Mouse (Mus musculus) midbrain, embryonic 15.5 days (tissue): ENCODE measurements around the gene Pla2g4f. TPM values are rescaled to one million over a fixed set of nuclear protein-coding genes. Genes with fewer than 3 reads are reported as not detected.

Experiments
- ATAC-seq: fragments of 200-750 bp; cut with Nextera tagmentation; replicated peaks from 2 replicates; pipeline ENCODE4 v1.8.0; 2017; ENCODE audit warnings: moderate TSS enrichment
- H3K27ac ChIP-seq: fragments of 300-500 bp; sonication (generic); 2 replicates; pipeline ENCODE4 v1.5.1; 2015; ENCODE audit warnings: mild to moderate bottlenecking, inconsistent platforms
- H3K27me3 ChIP-seq: fragments of 300-500 bp; sonication (generic); replicated peaks from 2 replicates; pipeline ENCODE4 v1.6.1; 2015; ENCODE audit warnings: inconsistent platforms
- H3K36me3 ChIP-seq: fragments of 300-500 bp; sonication (generic); replicated peaks from 2 replicates; pipeline ENCODE4 v1.6.1; 2015; ENCODE audit warnings: inconsistent platforms
- H3K4me1 ChIP-seq: fragments of 300-500 bp; sonication (generic); 2 replicates; pipeline ENCODE4 v1.6.1; 2015; ENCODE audit warnings: inconsistent platforms
- H3K4me2 ChIP-seq: fragments of 300-500 bp; sonication (generic); 2 replicates; pipeline ENCODE4 v1.6.1; 2015; ENCODE audit warnings: inconsistent platforms, mild to moderate bottlenecking, moderate library complexity
- H3K4me3 ChIP-seq: fragments of 300-500 bp; sonication (generic); 2 replicates; pipeline ENCODE4 v1.5.1; 2015; ENCODE audit warnings: mild to moderate bottlenecking, inconsistent platforms
- H3K9ac ChIP-seq: fragments of 300-500 bp; sonication (generic); 2 replicates; pipeline ENCODE4 v1.6.1; 2015; ENCODE audit warnings: mild to moderate bottlenecking, inconsistent platforms
- H3K9me3 ChIP-seq: fragments of 300-500 bp; sonication (generic); 2 replicates; pipeline ENCODE4 v1.6.1; 2016; ENCODE audit warnings: inconsistent platforms
- WGBS: fragments of 180-500 bp; shearing (Covaris S2); methylation state at CpG from one replicate; pipeline ENCODE4 v1.1.7; 2015; ENCODE audit warnings: mixed read lengths; 5-methylcytosine and 5-hydroxymethylcytosine counted together
- polyA plus RNA-seq: library from polyadenylated mRNA; unstranded; fragments of >200 nt; fragmentation: Nextera tagmentation; extraction: Ambion mirVana; gene quantifications from 2 replicates; pipeline ENCODE4 v1.2.1, GENCODE M21; 2015

Gene Pla2g4f
- polyA plus RNA-seq, 1 experiment from 2014 or later = not detected

DNA sequence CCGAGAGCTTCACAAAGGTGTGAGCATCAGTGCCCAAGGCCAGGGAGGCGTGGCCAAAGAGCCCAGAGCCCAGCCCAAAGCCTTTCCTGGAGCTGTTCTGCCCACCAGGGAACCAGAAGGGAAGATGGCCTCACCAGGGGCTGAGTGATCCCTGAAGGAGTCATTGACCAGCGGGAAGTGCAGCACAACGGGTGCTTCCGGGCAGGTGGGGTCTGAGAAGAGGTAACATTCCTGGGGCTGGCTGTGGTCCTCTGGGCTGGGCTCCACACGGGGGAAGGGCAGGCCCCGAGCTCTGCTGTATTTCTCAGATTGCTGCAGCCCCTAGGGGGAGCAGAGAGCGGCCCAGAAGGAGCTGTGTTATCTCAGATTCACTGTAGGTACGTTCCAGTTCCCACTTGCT lies 45.3 kb downstream of the Pla2g4f start:
- Histone ChIP-seq H3K36me3 (no peaks in the 10 kb centered on the region), H3K27me3 (no peaks in the 10 kb centered on the region), H3K4me3 (no peak overlapping the region), H3K9ac (no peak overlapping the region), H3K4me1 (peaks cover 7% of the 10 kb centered on the region; the same call in 1 of the 2 replicates), H3K4me2 (0 out of 2 replicates have a peak overlapping the region, but pooled peaks have one; percentile 5), H3K27ac (no peak overlapping the region), H3K9me3 (no peaks in the 10 kb centered on the region)
- no peak for ATAC-seq
- WGBS = 6% methylated on average over 9 of the region's 9 CpGs

DNA sequence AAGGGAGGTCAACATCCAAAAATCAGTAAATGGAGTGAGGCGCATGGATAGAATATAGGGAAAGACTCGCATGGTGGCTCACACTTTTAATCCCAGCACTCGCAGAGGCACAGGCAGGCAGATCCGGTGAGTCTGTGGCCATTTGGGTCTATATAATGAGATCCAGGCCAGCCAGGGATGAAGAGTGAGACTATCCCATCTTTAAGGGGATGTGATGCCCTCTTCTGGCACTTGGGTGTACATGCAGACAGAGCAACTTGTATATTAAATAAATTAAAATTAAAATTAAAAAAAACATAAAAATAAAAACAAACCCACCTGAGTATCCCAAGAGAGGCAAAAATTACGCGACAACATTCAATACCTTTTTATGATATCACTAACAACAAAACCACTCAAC lies 48.4 kb downstream of the Pla2g4f start:
- H3K9ac ChIP-seq = no peak overlapping the region
- H3K36me3 ChIP-seq = no peaks in the 10 kb centered on the region
- H3K4me2 ChIP-seq = no peak overlapping the region
- H3K27ac ChIP-seq = no peak overlapping the region
- no peak overlapping the region for H3K4me3 ChIP-seq
- WGBS = 76% methylated on average over 6 of the region's 6 CpGs
- peaks cover 7% of the 10 kb centered on the region; the same call in 1 of the 2 replicates for H3K4me1 ChIP-seq
- no peaks in the 10 kb centered on the region for H3K27me3 ChIP-seq
- no peaks in the 10 kb centered on the region for H3K9me3 ChIP-seq
- no peak for ATAC-seq

DNA sequence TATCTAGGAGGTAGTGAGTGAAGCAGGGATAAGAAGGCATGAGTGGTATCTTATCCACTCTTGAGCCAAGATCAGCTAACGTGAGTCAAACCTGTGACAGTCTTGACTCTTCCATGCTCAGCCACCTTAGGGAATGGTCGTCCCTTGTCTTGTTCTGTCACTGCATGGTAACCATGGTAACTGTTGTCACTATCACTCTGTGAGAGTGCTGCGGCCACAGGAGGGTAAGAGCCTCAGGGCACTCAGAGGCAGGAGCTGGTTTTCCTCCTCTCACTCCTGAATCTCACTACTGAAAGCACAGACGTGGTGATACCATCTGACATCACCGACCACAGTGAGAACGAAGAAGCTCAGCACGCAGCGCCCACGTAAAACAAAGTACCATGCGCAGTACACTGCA lies 49.1 kb downstream of the Pla2g4f start:
- Histone ChIP-seq H3K4me1 (peaks cover 7% of the 10 kb centered on the region; the same call in 1 of the 2 replicates), H3K9me3 (no peaks in the 10 kb centered on the region), H3K27ac (no peak overlapping the region), H3K9ac (no peak overlapping the region), H3K4me2 (no peak overlapping the region), H3K4me3 (no peak overlapping the region), H3K36me3 (no peaks in the 10 kb centered on the region), H3K27me3 (no peaks in the 10 kb centered on the region)
- ATAC-seq = peak; percentile 75; the same call in 1 of the 2 replicates
- 54% methylated on average over 10 of the region's 10 CpGs for WGBS

GRCm38 (mm10) chr2:120262876-120263275 lies 51.1 kb downstream of the Pla2g4f start:
- Histone ChIP-seq H3K4me2 (no peak overlapping the region), H3K4me1 (peaks cover 7% of the 10 kb centered on the region; the same call in 1 of the 2 replicates), H3K27me3 (no peaks in the 10 kb centered on the region), H3K9ac (no peak overlapping the region), H3K27ac (no peak overlapping the region), H3K36me3 (no peaks in the 10 kb centered on the region), H3K9me3 (no peaks in the 10 kb centered on the region), H3K4me3 (no peak overlapping the region)
- ATAC-seq = no peak
- WGBS = 28% methylated on average over 1 of the region's 1 CpGs

GRCm38 (mm10) chr2:120261346-120261745 lies 52.6 kb downstream of the Pla2g4f start:
- Histone ChIP-seq H3K9ac (no peak overlapping the region), H3K27me3 (no peaks in the 10 kb centered on the region), H3K4me2 (no peak overlapping the region), H3K9me3 (no peaks in the 10 kb centered on the region), H3K4me1 (peaks cover 7% of the 10 kb centered on the region; the same call in 1 of the 2 replicates), H3K27ac (no peak overlapping the region), H3K36me3 (no peaks in the 10 kb centered on the region), H3K4me3 (no peak overlapping the region)
- WGBS = 78% methylated on average over 3 of the region's 3 CpGs
- no peak for ATAC-seq

- no peak overlapping the region for H3K9ac ChIP-seq
- no peaks in the 10 kb centered on the region for H3K36me3 ChIP-seq
- no peaks in the 10 kb centered on the region for H3K27me3 ChIP-seq
- no peak overlapping the region for H3K4me3 ChIP-seq
- no peaks in the 10 kb centered on the region for H3K9me3 ChIP-seq
- no peak overlapping the region for H3K4me2 ChIP-seq
- ATAC-seq = no peak
- H3K4me1 ChIP-seq = no peaks in the 10 kb centered on the region
- no peak overlapping the region for H3K27ac ChIP-seq
Measured at GRCm38 (mm10) chr2:120256259-120256658, 57.7 kb downstream of the Pla2g4f start.

GRCm38 (mm10) chr2:120252644-120253043 lies 61.3 kb downstream of the Pla2g4f start:
- H3K4me2 ChIP-seq = no peak overlapping the region
- H3K4me1 ChIP-seq = no peaks in the 10 kb centered on the region
- no peaks in the 10 kb centered on the region for H3K27me3 ChIP-seq
- H3K9ac ChIP-seq = no peak overlapping the region
- no peak overlapping the region for H3K27ac ChIP-seq
- no peaks in the 10 kb centered on the region for H3K36me3 ChIP-seq
- WGBS = 93% methylated on average over 6 of the region's 6 CpGs
- no peak for ATAC-seq
- no peak overlapping the region for H3K4me3 ChIP-seq
- no peaks in the 10 kb centered on the region for H3K9me3 ChIP-seq

Other genes with a start within 250 kb of the Pla2g4f start
- 17.9 and 20.4 TPM in 2 replicates for gene Ehd4, start 159.6 kb downstream of the Pla2g4f start, polyA plus RNA-seq
- gene Pla2g4e, start 68.8 kb downstream of the Pla2g4f start, polyA plus RNA-seq = 5.1 and 5.3 TPM in 2 replicates
- 0.04 and 0.13 TPM in 2 replicates for gene Pla2g4d, start 25.0 kb downstream of the Pla2g4f start, polyA plus RNA-seq
- 47.1 and 49.0 TPM in 2 replicates for gene Vps39, start 39.0 kb upstream of the Pla2g4f start, polyA plus RNA-seq
- 9.2 and 9.7 TPM in 2 replicates for gene Ganc, start 89.7 kb upstream of the Pla2g4f start, polyA plus RNA-seq
- gene Tmem87a, start 89.9 kb upstream of the Pla2g4f start, polyA plus RNA-seq = 5.7 and 6.6 TPM in 2 replicates
- 0.50 and 1.2 TPM in 2 replicates for gene Capn3, start 141.9 kb upstream of the Pla2g4f start, polyA plus RNA-seq
- 43.6 and 49.3 TPM in 2 replicates for gene Zfp106, start 249.7 kb upstream of the Pla2g4f start, polyA plus RNA-seq